Mouse (Mus musculus): ENCODE results near the gene Gast.

- TF ChIP-seq CTCF (IDR thresholded peaks at IDR 0.05; ENCODE audit: borderline replicate concordance, insufficient read depth, low read depth, low read length) (no peak), POLR2A (IDR thresholded peaks at IDR 0.05; ENCODE audit: borderline replicate concordance, insufficient read depth, low read length) (no peak)
These were observed 26.3 kb upstream of the Gast start for GRCm38 (mm10) chr11:100307900-100308299.

Measured in cerebellum, adult 2 months (tissue).